19 mouse cellular contexts compared by ENCODE assay signal in the genomic region with DNA sequence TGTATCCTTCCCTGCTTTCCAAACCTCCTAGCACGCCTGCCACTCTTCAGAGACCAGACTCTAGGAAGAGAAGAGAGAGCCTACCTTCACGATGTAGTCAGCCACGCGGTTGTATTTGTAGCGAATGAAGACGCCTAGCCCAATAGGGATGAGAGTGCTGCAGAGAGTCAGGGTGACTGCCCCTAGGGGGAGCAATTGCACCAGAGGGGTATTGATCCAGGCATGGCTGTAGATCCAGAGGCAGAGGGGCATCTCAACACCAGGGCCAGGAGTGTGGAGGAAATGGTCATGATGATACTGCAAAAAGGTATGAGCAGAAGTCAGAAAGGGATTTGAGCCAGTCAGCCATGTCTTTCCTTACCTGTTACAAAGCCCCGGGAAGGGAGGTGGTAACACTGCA. TPM values are rescaled to one million over a fixed set of nuclear protein-coding genes. Genes with fewer than 3 reads are reported as not detected.
DNase-seq lines count a peak whose midpoint lies in the region; ATAC-seq and TF ChIP-seq lines count a peak whose summit lies in the region.
"Not testable (repeated sequence)": the region's sequence is repeated elsewhere in the genome, so short reads cannot be mapped to it uniquely, and the experiment has no call there.
"Had no signal": no experiment of that assay in that cellular context is flagged by ENCODE, and none has a peak within 500 bp of the region (broad histone marks: within the 10 kb centered on the region; RNA-seq: fewer than 3 reads in every experiment).

No protein-coding gene starts in this region.

- not testable (repeated sequence) for H3K79me2 ChIP-seq in MEL (ENCODE audit: control insufficient read depth, insufficient read depth, low read length, poor library complexity)

- peak; percentile 9 to 15 for DNase-seq in B cell, adult 2 months
- not testable (repeated sequence) for DNase-seq in MEL (ENCODE audit: low read depth, low spot score); forebrain, postnatal 0 days; left cerebral cortex, adult 2 months (ENCODE audit: extremely low spot score in 1 of 2, low spot score in 2 of 2)
- peak; percentile 6 for DNase-seq in adrenal gland, postnatal 14 days
- DNase-seq in lung, postnatal 36 days: peak; percentile 15
- peak; percentile 32 for DNase-seq in stomach, postnatal 0 days (ENCODE audit: low spot score)

- not testable (repeated sequence) for H3K27ac ChIP-seq in MEL (ENCODE audit: control insufficient read depth, low read depth, low read length); forebrain, postnatal 0 days (ENCODE audit: low read depth, low read length); left cerebral cortex, adult 2 months; stomach, postnatal 0 days (replicated peaks)

- TF ChIP-seq CTCF in MEL (IDR thresholded peaks at IDR 0.05 in 2 of 3, conservative IDR thresholded peaks at IDR 0.05 in 1 of 3; ENCODE audit: control insufficient read depth in 1 of 3, insufficient read depth in 1 of 3, low read depth in 2 of 3, low read length in 3 of 3, poor library complexity in 1 of 3, severe bottlenecking in 1 of 3): peak in 2 of 3 experiments; percentile 27 to 35; a peak in 4 of 6 replicates
- peak; percentile 22; the same call in 1 of the 2 replicates for TF ChIP-seq CTCF in forebrain, postnatal 0 days (IDR thresholded peaks at IDR 0.05; ENCODE audit: low read depth)
- TF ChIP-seq CTCF in left cerebral cortex, adult 2 months (IDR thresholded peaks at IDR 0.05): peak; percentile 24
- TF ChIP-seq CTCF in stomach, postnatal 0 days (IDR thresholded peaks at IDR 0.05; ENCODE audit: low read depth): peak; percentile 63

- TF ChIP-seq EP300 in MEL (IDR thresholded peaks at IDR 0.05; ENCODE audit: low read depth in 1 of 2, low read length in 2 of 2); stomach, postnatal 0 days (optimal IDR thresholded peaks at IDR 0.05): not testable (repeated sequence)

- H3K4me3 ChIP-seq in MEL (ENCODE audit: control insufficient read depth in 1 of 2, insufficient read depth in 1 of 2, low read depth in 2 of 2, low read length in 2 of 2); forebrain, postnatal 0 days (ENCODE audit: low read depth, low read length); left cerebral cortex, adult 2 months; stomach, postnatal 0 days (ENCODE audit: low read depth, low read length): not testable (repeated sequence)

- not testable (repeated sequence) for H3K4me1 ChIP-seq in MEL (ENCODE audit: control insufficient read depth in 1 of 2, insufficient read depth in 2 of 2, low read length in 2 of 2); forebrain, postnatal 0 days (ENCODE audit: insufficient read depth); stomach, postnatal 0 days (replicated peaks; ENCODE audit: control insufficient read depth, insufficient read depth)

- intact Hi-C loops in left cerebral cortex, adult 2 months (cut with DNase I): loop anchor here (5.0 kb wide), 1 partner anchor 421 kb away; the partner anchor contains the start of gene Slc10a4

- not testable (repeated sequence) for ATAC-seq in forebrain, postnatal 0 days; stomach, postnatal 0 days (ENCODE audit: low FRiP score, low TSS enrichment)
- ATAC-seq in inflammation-experienced regulatory T-cells, adult 6 months: peak; percentile 75

- not testable (repeated sequence) for H3K9me3 ChIP-seq in MEL (replicated peaks; ENCODE audit: insufficient read depth, low read length); forebrain, postnatal 0 days (ENCODE audit: low read length); stomach, postnatal 0 days (ENCODE audit: control insufficient read depth, low read length)

- H3K27me3 ChIP-seq in MEL (ENCODE audit: control insufficient read depth in 1 of 2, insufficient read depth in 2 of 2, low read length in 2 of 2); forebrain, postnatal 0 days (ENCODE audit: insufficient read depth, low read length); stomach, postnatal 0 days (ENCODE audit: control insufficient read depth, insufficient read depth, low read length): not testable (repeated sequence)

- TF ChIP-seq POLR2A in MEL (IDR thresholded peaks at IDR 0.05; ENCODE audit: control insufficient read depth in 1 of 2, insufficient read depth in 1 of 2, low read depth in 1 of 2, low read length in 2 of 2, poor library complexity in 1 of 2): not testable (repeated sequence)

- not testable (repeated sequence) for H3K36me3 ChIP-seq in MEL (ENCODE audit: control insufficient read depth in 1 of 2, insufficient read depth in 2 of 2, low read length in 2 of 2); forebrain, postnatal 0 days (ENCODE audit: insufficient read depth); stomach, postnatal 0 days (ENCODE audit: control insufficient read depth, insufficient read depth, low read length)

- H3K9ac ChIP-seq in MEL (ENCODE audit: control insufficient read depth, low read depth, low read length, poor library complexity, severe bottlenecking); forebrain, postnatal 0 days; stomach, postnatal 0 days (ENCODE audit: low read length): not testable (repeated sequence)

- peak; percentile 5 for TF ChIP-seq RAD21 in MEL (IDR thresholded peaks at IDR 0.05; ENCODE audit: low read depth, low read length)

- WGBS in forebrain, postnatal 0 days: 47% methylated on average over 7 of the region's 7 CpGs
- WGBS in stomach, postnatal 0 days: 45% methylated on average over 7 of the region's 7 CpGs

- not testable (repeated sequence) for H3K4me2 ChIP-seq in forebrain, postnatal 0 days (ENCODE audit: low read depth); stomach, postnatal 0 days (replicated peaks; ENCODE audit: low read depth)

TF ChIP-seq in MEL, 35 proteins besides CTCF, POLR2A, EP300 and RAD21:
- peak; percentile 27; the same call in 1 of the 2 replicates for TF ChIP-seq SMC3 (IDR thresholded peaks at IDR 0.05; ENCODE audit: low read depth, low read length)
TF ChIP-seq in MEL: peak in this region for 1; not testable (repeated sequence) for 34.

RNA-seq across cellular contexts. Expression of gene Gm5868, which starts 1.2 kb away (rescaled TPM):
- total RNA-seq in MEL (2012; rRNA removed): not detected in 2 replicates
- polyA plus RNA-seq in MEL (2012; ENCODE audit: insufficient read depth in 1 of 2, insufficient read length in 2 of 2, low read depth in 1 of 2, low replicate concordance in 2 of 2, missing spikeins in 1 of 2): not detected
- total RNA-seq in adrenal gland, postnatal 14 days (2021): 1.3 and 2.9 TPM in 2 replicates
- total RNA-seq in forebrain, postnatal 0 days (2014; rRNA removed): 1.2 and 2.3 TPM in 2 replicates
- polyA plus RNA-seq in forebrain, postnatal 0 days (2015; fragmentation: Nextera tagmentation; extraction: Ambion mirVana): 2.1 and 3.9 TPM in 2 replicates
- polyA plus RNA-seq in inflammation-experienced regulatory T-cells, adult 6 months (2017; shearing (Covaris generic)): not detected
- total RNA-seq in left cerebral cortex, adult 2 months (2021): under 1 TPM in 1 of 2 experiments, not detected in 1; 0.42 TPM
- 0.56 and 1.1 TPM in 2 replicates for polyA plus RNA-seq in stomach, postnatal 0 days (2015; fragmentation: Nextera tagmentation; extraction: Ambion mirVana)
- total RNA-seq: gastrocnemius, postnatal 25 days; heart, postnatal 36 days had no signal
- polyA plus RNA-seq: C2C12 had no signal

RNA-seq across cellular contexts. Expression of gene Zar1, which starts 5.1 kb away (rescaled TPM):
- not detected in 2 replicates for total RNA-seq in MEL (2012; rRNA removed)
- polyA plus RNA-seq in MEL (2012; ENCODE audit: insufficient read depth in 1 of 2, insufficient read length in 2 of 2, low read depth in 1 of 2, low replicate concordance in 2 of 2, missing spikeins in 1 of 2): under 1 TPM in 1 of 2 experiments, not detected in 1; 0.93 TPM
- not detected in 2 replicates for total RNA-seq in adrenal gland, postnatal 14 days (2021)
- total RNA-seq in forebrain, postnatal 0 days (2014; rRNA removed): 1.1 and 2.4 TPM in 2 replicates
- 2.8 and 3.4 TPM in 2 replicates for polyA plus RNA-seq in forebrain, postnatal 0 days (2015; fragmentation: Nextera tagmentation; extraction: Ambion mirVana)
- polyA plus RNA-seq in inflammation-experienced regulatory T-cells, adult 6 months (2017; shearing (Covaris generic)): not detected
- under 1 TPM in 1 of 2 experiments, not detected in 1; 0.33 TPM for total RNA-seq in left cerebral cortex, adult 2 months (2021)
- 0.15 TPM in 1 of 2 replicates, not detected in the other for polyA plus RNA-seq in stomach, postnatal 0 days (2015; fragmentation: Nextera tagmentation; extraction: Ambion mirVana)
- total RNA-seq: gastrocnemius, postnatal 25 days; heart, postnatal 36 days had no signal
- polyA plus RNA-seq: C2C12 had no signal

RNA-seq across cellular contexts. Expression of gene Nfxl1, which starts 26.6 kb away (rescaled TPM):
- total RNA-seq in MEL (2012; rRNA removed): 13.0 and 13.5 TPM in 2 replicates
- polyA plus RNA-seq in MEL (2012; ENCODE audit: insufficient read depth in 1 of 2, insufficient read length in 2 of 2, low read depth in 1 of 2, low replicate concordance in 2 of 2, missing spikeins in 1 of 2): 10 to 100 TPM in 1 of 2 experiments, not detected in 1; 18.9 TPM
- 12.5 and 12.7 TPM in 2 replicates for total RNA-seq in adrenal gland, postnatal 14 days (2021)
- total RNA-seq in forebrain, postnatal 0 days (2014; rRNA removed): 11.9 and 12.7 TPM in 2 replicates
- 6.9 TPM in 2 replicates for polyA plus RNA-seq in forebrain, postnatal 0 days (2015; fragmentation: Nextera tagmentation; extraction: Ambion mirVana)
- 1 to 10 TPM; 2.5 to 2.8 (median 2.8) TPM for polyA plus RNA-seq in inflammation-experienced regulatory T-cells, adult 6 months (2017; shearing (Covaris generic))
- total RNA-seq in left cerebral cortex, adult 2 months (2021): 10 to 100 TPM; 14.8 to 16.7 TPM
- 8.8 and 9.5 TPM in 2 replicates for polyA plus RNA-seq in stomach, postnatal 0 days (2015; fragmentation: Nextera tagmentation; extraction: Ambion mirVana)

RNA-seq across cellular contexts. Expression of gene Cnga1, which starts 58.0 kb away (rescaled TPM):
- total RNA-seq in MEL (2012; rRNA removed): 0.10 TPM in 1 of 2 replicates, not detected in the other
- polyA plus RNA-seq in MEL (2012; ENCODE audit: insufficient read depth in 1 of 2, insufficient read length in 2 of 2, low read depth in 1 of 2, low replicate concordance in 2 of 2, missing spikeins in 1 of 2): under 1 TPM in 1 of 2 experiments, not detected in 1; 0.04 TPM
- total RNA-seq in adrenal gland, postnatal 14 days (2021): 0.23 TPM in 1 of 2 replicates, not detected in the other
- total RNA-seq in forebrain, postnatal 0 days (2014; rRNA removed): not detected in 2 replicates
- polyA plus RNA-seq in forebrain, postnatal 0 days (2015; fragmentation: Nextera tagmentation; extraction: Ambion mirVana): not detected in 2 replicates
- 1 to 10 TPM in 2 of 3 experiments, under 1 TPM in 1; 0.94 to 1.7 (median 1.3) TPM for polyA plus RNA-seq in inflammation-experienced regulatory T-cells, adult 6 months (2017; shearing (Covaris generic))
- total RNA-seq in left cerebral cortex, adult 2 months (2021): not detected
- polyA plus RNA-seq in stomach, postnatal 0 days (2015; fragmentation: Nextera tagmentation; extraction: Ambion mirVana): 0.06 TPM in 1 of 2 replicates, not detected in the other
- total RNA-seq: gastrocnemius, postnatal 25 days; heart, postnatal 36 days; layer of hippocampus, postnatal 14 days; left cerebral cortex, postnatal 25 days had no signal
- polyA plus RNA-seq: C2C12; embryonic facial prominence, embryonic 12.5 days; frontal cortex, adult 2 months; heart, embryonic 11.5 days; intestine, embryonic 15.5 days; midbrain, embryonic 13.5 days; neural tube, embryonic 11.5 days had no signal
